Mouse (Mus musculus) cerebral cortex, adult 2 months (tissue): ENCODE results near the gene Stum.

Source experiments
- WGBS: fragments of 180-500 bp; shearing (Covaris S2); methylation state at CpG from one replicate; pipeline ENCODE4 v1.1.7; 2018; 5-methylcytosine and 5-hydroxymethylcytosine counted together

Gene Stum

DNA sequence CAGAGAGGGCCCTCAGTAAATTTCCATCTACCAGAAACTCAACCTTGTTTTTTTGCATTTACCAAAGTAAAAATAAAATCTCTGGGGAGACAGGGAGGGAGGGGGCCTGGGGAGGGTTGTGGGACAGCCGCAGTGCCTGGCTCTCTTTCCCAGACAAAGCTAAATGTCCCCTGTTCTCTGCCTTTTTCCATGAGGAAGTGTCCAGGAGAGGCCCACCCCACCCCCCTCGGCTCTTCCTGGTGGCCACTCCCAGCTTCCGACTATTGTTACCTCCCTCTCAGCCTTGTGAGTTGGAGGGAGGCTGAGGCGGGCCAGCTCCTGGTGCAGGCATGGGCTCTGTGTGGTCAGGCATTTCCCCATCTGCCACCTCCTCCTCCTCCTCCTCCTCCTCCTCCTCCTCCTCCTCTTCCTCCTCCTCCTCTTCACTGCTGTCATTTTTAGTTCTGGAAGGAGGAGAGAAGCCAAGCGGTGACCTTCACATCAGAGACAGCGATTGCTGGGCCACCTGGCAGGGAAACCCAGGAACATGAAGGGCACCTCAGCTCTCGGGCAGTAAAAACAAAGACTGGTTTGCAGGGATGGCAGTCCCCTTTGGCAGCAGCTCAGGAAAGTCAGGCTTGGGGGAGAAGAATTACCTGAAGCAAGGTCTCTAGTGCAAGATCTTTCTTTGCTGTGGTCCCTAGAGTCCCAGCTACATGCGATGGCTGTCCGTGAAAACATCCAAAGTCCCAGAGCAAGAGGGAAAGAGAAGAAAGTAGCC is 77.5 kb downstream of the Stum start:
- 63% methylated on average over 9 of the region's 9 CpGs for WGBS

GRCm38 (mm10) chr1:180404706-180405105 is 78.6 kb downstream of the Stum start:
- WGBS: 66% methylated on average over 3 of the region's 3 CpGs

DNA sequence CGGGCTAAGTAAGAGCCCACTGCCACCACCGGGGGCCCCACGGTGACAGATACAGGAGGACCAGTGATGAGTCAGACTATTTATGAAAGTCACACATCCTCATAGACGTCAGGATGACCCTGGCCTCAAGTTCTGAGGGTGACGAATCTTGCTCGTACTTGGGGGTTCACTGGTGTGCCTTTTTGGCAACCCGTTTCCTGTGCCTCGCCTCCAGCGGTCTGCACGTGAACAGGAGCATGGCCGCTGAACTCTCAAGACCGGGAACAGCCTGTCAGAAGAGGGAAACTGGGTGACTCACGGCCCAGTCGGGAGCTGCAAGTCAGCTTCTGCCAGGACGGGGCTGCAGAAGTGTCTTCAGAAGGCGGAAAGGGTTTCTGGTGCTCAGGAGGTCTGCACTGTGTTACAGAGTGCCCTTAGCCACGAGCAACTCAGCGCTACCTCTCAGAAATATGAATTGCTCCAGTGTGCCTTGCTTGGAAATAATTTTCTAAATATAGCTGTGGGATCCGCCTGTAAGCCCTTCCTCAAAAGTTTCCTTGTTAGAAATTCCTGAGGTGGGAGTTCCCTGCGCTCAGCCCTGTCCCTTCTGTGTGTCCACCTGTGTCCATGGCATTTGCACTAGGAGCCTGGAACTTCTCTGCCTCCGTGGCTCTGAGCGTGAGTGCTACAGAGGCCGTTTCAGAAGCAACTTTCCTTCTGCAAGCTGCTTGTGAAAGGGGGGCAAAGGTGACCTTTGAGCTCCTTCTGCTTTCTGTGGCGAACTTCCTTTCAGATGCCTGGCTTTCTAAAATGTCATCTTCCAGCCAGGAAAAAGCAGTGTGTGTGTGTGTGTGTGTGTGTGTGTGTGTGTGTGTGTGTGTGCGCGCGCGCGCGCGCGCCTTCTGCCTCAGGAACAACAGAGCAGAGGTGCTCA is 79.4 kb downstream of the Stum start:
- 67% methylated on average over 32 of the region's 32 CpGs for WGBS

DNA sequence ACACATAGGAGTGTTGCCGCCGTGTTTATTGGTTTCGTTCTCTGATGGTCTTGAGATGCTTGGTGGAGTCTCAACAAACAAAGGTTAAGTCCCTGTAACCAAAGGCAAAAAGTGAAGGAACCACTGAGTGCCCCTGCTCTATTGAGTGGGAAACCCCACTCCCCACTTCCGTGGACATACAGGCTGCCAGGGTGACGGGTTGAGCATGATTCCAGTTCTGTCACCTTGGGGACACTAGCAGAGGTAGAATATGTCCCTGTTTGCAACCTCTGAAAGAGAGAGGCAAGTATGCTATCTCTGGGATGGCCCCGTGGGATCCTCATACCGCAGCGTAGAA is 80.0 kb downstream of the Stum start:
- 81% methylated on average over 8 of the region's 8 CpGs for WGBS

DNA sequence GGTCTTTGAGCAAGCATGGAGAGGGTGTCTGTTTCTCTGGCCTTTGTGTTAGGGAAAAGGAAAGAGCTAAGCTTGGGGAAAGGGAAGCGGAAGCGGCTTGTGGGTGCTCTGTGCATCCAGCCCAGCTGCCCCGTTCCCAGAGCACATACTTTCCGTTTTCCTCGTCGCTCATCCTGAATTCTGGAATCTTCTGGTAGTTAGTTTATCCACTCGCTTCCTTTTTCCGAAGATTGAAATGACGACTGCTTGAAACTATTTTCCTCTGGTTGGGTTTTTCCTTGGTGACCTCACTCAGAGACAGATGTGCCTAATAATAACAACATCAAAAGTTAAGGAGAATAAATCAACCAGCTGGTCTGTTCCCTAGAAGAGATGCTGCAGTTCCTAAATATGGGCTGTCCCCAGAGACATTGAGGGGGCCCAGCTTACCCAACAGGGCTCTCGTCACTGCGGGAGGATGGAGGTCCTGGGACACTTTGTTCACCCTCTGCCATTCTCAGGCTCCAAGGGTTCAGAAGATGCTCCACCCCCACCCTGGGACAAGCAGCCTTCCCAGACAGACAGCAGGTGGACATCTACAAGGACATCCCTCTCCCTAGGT is 80.7 kb downstream of the Stum start:
- 77% methylated on average over 11 of the region's 11 CpGs for WGBS

DNA sequence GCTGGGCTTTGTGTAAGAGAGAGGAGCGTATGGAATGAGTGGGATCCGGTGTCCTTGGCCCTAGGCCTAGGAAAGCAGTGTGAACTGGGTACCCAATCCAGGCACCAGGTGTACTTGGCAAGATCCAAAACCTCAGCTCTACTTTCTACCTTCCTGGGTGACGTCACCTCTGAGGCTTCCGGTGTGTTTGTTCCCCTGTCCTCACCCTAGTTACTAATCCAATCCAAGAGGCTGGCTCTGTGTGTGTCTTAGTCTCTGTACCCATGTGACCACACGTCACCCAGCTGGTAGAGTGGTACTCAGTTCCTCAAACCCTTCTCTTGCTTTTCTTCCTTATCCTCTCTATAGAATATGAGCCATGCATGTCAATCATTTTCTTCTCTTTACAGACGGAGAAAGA is 81.6 kb downstream of the Stum start:
- WGBS: 85% methylated on average over 6 of the region's 6 CpGs

GRCm38 (mm10) chr1:180400691-180401455 is 82.4 kb downstream of the Stum start:
- 79% methylated on average over 4 of the region's 4 CpGs for WGBS

DNA sequence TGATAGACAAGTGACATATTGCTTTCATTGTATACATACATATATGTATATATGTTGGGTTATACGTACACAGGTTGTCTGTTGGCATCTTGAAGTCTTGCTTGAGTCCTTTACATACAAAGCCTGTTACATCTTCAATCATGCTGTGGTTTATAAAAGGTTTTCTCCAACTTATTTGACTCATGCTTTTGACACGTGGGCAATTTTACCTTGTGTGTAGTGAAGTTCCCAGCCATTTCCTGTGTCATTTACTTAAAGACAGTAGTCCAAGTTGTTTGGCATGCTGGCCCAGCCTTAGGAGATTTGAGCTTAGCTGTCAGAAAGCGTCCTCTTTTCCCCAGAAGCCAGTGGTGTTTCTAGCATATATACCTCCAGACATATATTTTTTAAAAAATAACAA is 84.9 kb downstream of the Stum start:
- WGBS: 81% methylated on average over 3 of the region's 3 CpGs

DNA sequence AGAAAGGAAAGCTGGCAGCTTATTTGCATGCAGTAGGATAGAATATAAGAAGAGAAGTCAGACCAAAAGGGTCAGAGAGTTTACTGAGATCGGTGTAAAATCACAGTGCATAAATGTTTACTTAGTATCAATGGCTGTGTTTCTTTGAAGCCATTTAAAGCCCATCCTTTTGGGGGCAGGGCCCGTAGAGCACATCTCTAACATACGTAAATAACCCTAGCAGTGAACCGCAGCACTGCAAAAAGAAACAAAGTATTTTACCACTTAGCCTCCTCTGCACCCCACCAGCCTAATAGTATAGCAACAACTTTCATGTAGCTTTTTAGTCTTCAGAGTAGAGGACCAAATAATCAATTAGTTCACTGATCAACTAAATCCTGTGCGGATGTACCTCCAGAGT is 85.6 kb downstream of the Stum start:
- WGBS: 76% methylated on average over 5 of the region's 5 CpGs

DNA sequence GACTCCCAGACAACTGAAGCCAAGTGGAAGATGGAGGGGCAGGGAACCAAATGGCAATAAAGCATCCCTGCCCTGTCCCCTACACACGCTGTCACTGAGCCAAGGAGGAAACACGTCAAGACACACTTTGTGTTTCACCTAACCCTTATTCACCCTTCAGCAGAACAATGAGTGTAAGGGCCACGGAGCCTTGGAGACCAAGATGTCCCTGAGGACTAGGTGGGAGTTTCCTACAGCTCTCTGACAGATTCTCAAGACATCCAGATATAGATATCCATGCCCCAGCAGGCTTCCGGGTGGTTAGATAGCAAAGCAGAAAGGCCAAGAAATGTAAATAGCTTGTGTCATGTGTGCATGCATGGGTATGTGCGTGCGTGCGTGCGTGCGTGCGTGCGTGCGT is 89.4 kb downstream of the Stum start:
- WGBS: 81% methylated on average over 12 of the region's 12 CpGs

GRCm38 (mm10) chr1:180393017-180393797 is 90.1 kb downstream of the Stum start:
- 29% methylated on average over 9 of the region's 9 CpGs for WGBS

GRCm38 (mm10) chr1:180392137-180392798 is 91.0 kb downstream of the Stum start:
- 86% methylated on average over 5 of the region's 5 CpGs for WGBS

- WGBS: 94% methylated on average over 4 of the region's 4 CpGs
These were observed 91.7 kb downstream of the Stum start for GRCm38 (mm10) chr1:180391575-180391945.

- WGBS: 59% methylated on average over 10 of the region's 10 CpGs
These were observed 92.3 kb downstream of the Stum start for GRCm38 (mm10) chr1:180390746-180391574.

DNA sequence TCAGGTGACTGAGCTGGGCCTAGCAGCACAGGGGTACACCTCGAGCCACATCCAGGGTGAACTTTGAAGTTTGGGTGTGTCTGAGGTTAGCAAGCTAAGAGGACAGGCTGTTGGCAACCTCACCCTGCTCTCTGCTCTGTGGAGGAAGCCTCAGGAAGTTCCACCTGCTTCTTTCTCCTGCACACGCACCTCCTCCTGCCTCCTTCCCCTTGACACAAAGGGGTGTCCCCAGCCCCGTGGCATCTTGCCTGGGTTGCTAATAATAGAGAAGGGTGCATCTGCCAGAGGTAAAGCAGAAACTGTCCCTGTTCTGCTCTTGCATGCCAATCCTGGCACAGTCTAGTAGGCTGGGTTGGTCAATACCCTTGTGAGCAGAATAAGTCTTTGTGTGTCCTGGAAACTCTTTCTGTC is 93.0 kb downstream of the Stum start:
- WGBS: 46% methylated on average over 3 of the region's 3 CpGs

DNA sequence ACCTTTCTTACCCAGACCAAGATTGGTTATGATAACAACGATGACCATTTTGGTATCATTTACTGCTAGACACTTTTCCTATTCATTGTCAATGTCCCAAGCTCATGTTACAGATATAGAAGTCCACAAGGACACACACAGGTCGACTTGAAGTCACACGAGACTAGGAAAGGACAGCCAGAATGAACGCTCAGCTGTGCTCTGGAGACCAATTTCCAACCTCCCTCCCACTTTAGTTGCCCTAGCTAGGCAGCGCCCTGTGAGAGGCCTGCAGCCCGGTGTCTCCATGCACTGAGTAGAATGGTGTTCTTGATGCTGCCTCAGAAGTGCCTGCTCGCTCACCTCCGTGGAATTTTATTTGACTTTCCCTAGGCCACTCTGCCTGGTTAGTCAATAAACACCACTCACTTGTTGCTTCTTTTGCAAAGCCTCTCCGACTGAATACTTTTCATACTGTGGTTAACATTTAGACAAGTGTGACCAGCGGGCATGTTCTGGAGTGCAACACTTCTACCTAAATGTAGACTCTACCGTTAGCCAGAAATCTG is 94.0 kb downstream of the Stum start:
- 91% methylated on average over 11 of the region's 11 CpGs for WGBS

- 38% methylated on average over 1 of the region's 1 CpGs for WGBS
These were observed 94.8 kb downstream of the Stum start for GRCm38 (mm10) chr1:180388481-180388880.

DNA sequence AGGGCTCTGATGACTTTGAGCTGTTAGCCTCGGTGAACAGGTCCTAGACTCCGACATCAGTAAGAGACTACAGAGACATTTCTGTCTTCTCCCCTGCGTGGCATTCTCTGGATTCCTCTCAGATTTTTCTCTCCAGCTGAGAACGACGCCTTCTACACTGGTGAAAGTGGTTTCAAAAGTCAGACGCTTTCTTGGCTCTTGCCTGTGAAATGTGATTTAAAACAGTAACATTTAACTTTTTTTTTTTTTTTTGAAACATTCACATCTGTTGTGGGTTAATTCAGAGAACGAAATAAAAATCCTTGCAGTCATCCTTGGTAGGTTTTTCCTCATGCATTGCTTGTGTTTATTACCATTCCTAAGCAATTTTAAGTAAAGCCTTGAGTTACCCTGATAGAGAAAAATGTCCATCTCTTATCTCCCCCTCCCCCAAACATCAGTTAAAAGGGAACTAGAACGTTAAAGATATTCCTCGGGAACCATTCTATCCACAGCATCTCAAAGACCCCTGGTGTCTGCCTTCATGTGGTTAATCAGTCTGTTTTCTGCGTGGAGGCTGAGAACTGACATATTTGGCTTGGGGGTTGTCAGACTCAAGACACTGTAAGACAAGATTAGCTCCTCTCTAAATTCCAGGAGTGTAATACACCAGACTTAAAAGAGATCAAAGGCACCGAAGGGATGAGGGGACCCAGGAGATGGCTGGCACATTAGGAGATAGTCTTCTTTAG is 95.4 kb downstream of the Stum start:
- WGBS: 8% methylated on average over 11 of the region's 11 CpGs
